In genomic region chr4:120616199-120617025, GRCm38 (mm10) we compare ENCODE assay signal across 10 mouse cellular contexts. TPM values are rescaled to one million over a fixed set of nuclear protein-coding genes. Genes with fewer than 3 reads are reported as not detected.
A peak's percentile ranks its signal among the peaks of the same experiment; 100 is the strongest.
DNase-seq lines count a peak whose midpoint lies in the region; ATAC-seq and TF ChIP-seq lines count a peak whose summit lies in the region.
"Had no signal": no experiment of that assay in that cellular context is flagged by ENCODE, and none has a peak within 500 bp of the region (broad histone marks: within the 10 kb centered on the region; RNA-seq: fewer than 3 reads in every experiment).

No protein-coding gene starts in this region.

- no peak for TF ChIP-seq CTCF in testis, adult 2 months (IDR thresholded peaks at IDR 0.05; ENCODE audit: control insufficient read depth, insufficient read depth, insufficient replicate concordance, low read depth, low read length)
- TF ChIP-seq CTCF in stomach, postnatal 0 days (IDR thresholded peaks at IDR 0.05; ENCODE audit: low read depth) = no peak

- peak; percentile 83 for ATAC-seq in stomach, postnatal 0 days (ENCODE audit: low FRiP score, low TSS enrichment)
- no peak for ATAC-seq in CD4-positive, CD25-positive, alpha-beta regulatory T cell, adult 4 months

- no peaks in the 10 kb centered on the region for H3K9me3 ChIP-seq in stomach, postnatal 0 days (ENCODE audit: control insufficient read depth, low read length)
- H3K9me3 ChIP-seq: limb, embryonic 12.5 days; neural tube, embryonic 12.5 days had no signal

- 45% methylated on average over 13 of the region's 13 CpGs for WGBS in stomach, postnatal 0 days

- H3K4me2 ChIP-seq in stomach, postnatal 0 days (replicated peaks; ENCODE audit: low read depth) = no peak overlapping the region
- H3K4me2 ChIP-seq: limb, embryonic 12.5 days; neural tube, embryonic 12.5 days had no signal

- peak overlapping the region; percentile 19 for H3K27ac ChIP-seq in testis, adult 2 months (ENCODE audit: control insufficient read depth, insufficient read depth, low read depth, low read length)
- peak overlapping the region; percentile 79 for H3K27ac ChIP-seq in stomach, postnatal 0 days (replicated peaks)
- H3K27ac ChIP-seq: limb, embryonic 12.5 days; neural tube, embryonic 12.5 days had no signal

- H3K9ac ChIP-seq in stomach, postnatal 0 days (ENCODE audit: low read length) = no peak overlapping the region
- H3K9ac ChIP-seq: limb, embryonic 12.5 days; neural tube, embryonic 12.5 days had no signal

- H3K27me3 ChIP-seq in testis, adult 2 months (ENCODE audit: control insufficient read depth, insufficient read depth, low read length) = no peaks in the 10 kb centered on the region
- H3K27me3 ChIP-seq in stomach, postnatal 0 days (ENCODE audit: control insufficient read depth, insufficient read depth, low read length) = no peaks in the 10 kb centered on the region
- H3K27me3 ChIP-seq: limb, embryonic 12.5 days; neural tube, embryonic 12.5 days had no signal

- intact Hi-C loops in heart, postnatal 10 days (cut with DNase I) = no loop called here
- intact Hi-C loops in left cerebral cortex, postnatal 14 days (cut with DNase I) = no loop called here

- TF ChIP-seq EP300 in stomach, postnatal 0 days (optimal IDR thresholded peaks at IDR 0.05) = no peak

- H3K4me1 ChIP-seq in testis, adult 2 months (ENCODE audit: control insufficient read depth, insufficient read depth, low read length) = peaks cover 10% of the 10 kb centered on the region
- H3K4me1 ChIP-seq in stomach, postnatal 0 days (replicated peaks; ENCODE audit: control insufficient read depth, insufficient read depth) = peaks cover 5% of the 10 kb centered on the region; the same call in 1 of the 2 replicates

- peak overlapping the region; percentile 49 for H3K4me3 ChIP-seq in testis, adult 2 months (ENCODE audit: control insufficient read depth, low read depth, low read length)
- no peak overlapping the region for H3K4me3 ChIP-seq in stomach, postnatal 0 days (ENCODE audit: low read depth, low read length)
- H3K4me3 ChIP-seq: limb, embryonic 12.5 days; neural tube, embryonic 12.5 days had no signal

- no peaks in the 10 kb centered on the region for H3K36me3 ChIP-seq in testis, adult 2 months (ENCODE audit: control insufficient read depth, insufficient read depth, low read length)
- H3K36me3 ChIP-seq in stomach, postnatal 0 days (ENCODE audit: control insufficient read depth, insufficient read depth, low read length) = no peaks in the 10 kb centered on the region
- H3K36me3 ChIP-seq: limb, embryonic 12.5 days; neural tube, embryonic 12.5 days had no signal

- no peak for TF ChIP-seq POLR2A in testis, adult 2 months (IDR thresholded peaks at IDR 0.05; ENCODE audit: control insufficient read depth, low read depth, low read length)

- DNase-seq in heart, adult 18-20 months = peak; percentile 22 to 27
- no peak for DNase-seq in heart, adult 9 months (ENCODE audit: low spot score in 2 of 2)
- DNase-seq in testis, postnatal 14 days (ENCODE audit: low spot score) = no peak
- peak; percentile 28 to 45 for DNase-seq in heart, postnatal 10 days
- DNase-seq in stomach, postnatal 0 days (ENCODE audit: low spot score) = peak; percentile 81
- DNase-seq in left cerebral cortex, postnatal 14 days (ENCODE audit: low spot score in 2 of 2) = no peak

RNA-seq across cellular contexts. Expression of gene Gm8439, which starts 27.9 kb away (rescaled TPM):
- total RNA-seq in heart, adult 18-20 months (2021) = not detected
- 1.3 TPM in 1 of 2 replicates, not detected in the other for polyA plus RNA-seq in testis, adult 2 months (2012; rRNA removed)
- not detected for total RNA-seq in heart, postnatal 10 days (2021)
- not detected in 2 replicates for polyA plus RNA-seq in stomach, postnatal 0 days (2015; fragmentation: Nextera tagmentation; extraction: Ambion mirVana)
- under 1 TPM in 1 of 2 experiments, not detected in 1; 0.83 TPM for polyA plus RNA-seq in CD4-positive, CD25-positive, alpha-beta regulatory T cell, adult 4 months (2017; shearing (Covaris generic))
- not detected for total RNA-seq in left cerebral cortex, postnatal 14 days (2021)
- polyA plus RNA-seq: limb, embryonic 12.5 days; neural tube, embryonic 12.5 days had no signal

RNA-seq across cellular contexts. Expression of gene Ctps, which starts 46.3 kb away (rescaled TPM):
- 10 to 100 TPM; 25.9 to 28.0 TPM for total RNA-seq in heart, adult 18-20 months (2021)
- polyA plus RNA-seq in testis, adult 2 months (2012; rRNA removed) = 5.8 and 6.3 TPM in 2 replicates
- total RNA-seq in heart, postnatal 10 days (2021) = 10 to 100 TPM; 44.2 to 66.0 TPM
- 30.9 and 34.1 TPM in 2 replicates for polyA plus RNA-seq in stomach, postnatal 0 days (2015; fragmentation: Nextera tagmentation; extraction: Ambion mirVana)
- 10 to 100 TPM; 14.7 to 19.5 TPM for polyA plus RNA-seq in CD4-positive, CD25-positive, alpha-beta regulatory T cell, adult 4 months (2017; shearing (Covaris generic))
- 10 to 100 TPM; 52.3 to 53.6 TPM for total RNA-seq in left cerebral cortex, postnatal 14 days (2021)

RNA-seq across cellular contexts. Expression of gene Cited4, which starts 50.0 kb away (rescaled TPM):
- total RNA-seq in heart, adult 18-20 months (2021) = 10 to 100 TPM; 35.6 to 51.5 TPM
- polyA plus RNA-seq in testis, adult 2 months (2012; rRNA removed) = 11.4 and 17.4 TPM in 2 replicates
- total RNA-seq in heart, postnatal 10 days (2021) = 10 to 100 TPM; 76.0 to 81.5 TPM
- 29.8 and 31.8 TPM in 2 replicates for polyA plus RNA-seq in stomach, postnatal 0 days (2015; fragmentation: Nextera tagmentation; extraction: Ambion mirVana)
- polyA plus RNA-seq in CD4-positive, CD25-positive, alpha-beta regulatory T cell, adult 4 months (2017; shearing (Covaris generic)) = not detected
- total RNA-seq in left cerebral cortex, postnatal 14 days (2021) = 10 to 100 TPM; 21.0 to 22.6 TPM

Comparison
In these comparisons a context has a peak if more than half of its experiments do, and no peak if none do; other contexts are left out.
1. DNase-seq: peak in heart, adult 18-20 months (2 of 2), heart, postnatal 10 days (2 of 2) and stomach, postnatal 0 days (single experiment); none in heart, adult 9 months (0 of 2), testis, postnatal 14 days (single experiment) and left cerebral cortex, postnatal 14 days (0 of 2).